Mouse (Mus musculus): ENCODE measurements around the gene Cmah. TPM values are rescaled to one million over a fixed set of nuclear protein-coding genes. Genes with fewer than 3 reads are reported as not detected.

Gene Cmah
- 1.1 and 1.3 TPM in 2 replicates for polyA plus RNA-seq (2012; rRNA removed)

- DNase-seq (ENCODE audit: low read depth) = no peak
Measured at GRCm38 (mm10) chr13:24327201-24327600, at the start of gene Cmah. Gene Cmah (plus strand): TSS chr13:24327404.

GRCm38 (mm10) chr13:24279407-24279761 is 47.8 kb upstream of the Cmah start:
- no peak for DNase-seq (ENCODE audit: low read depth)

GRCm38 (mm10) chr13:24279762-24280438 is 47.3 kb upstream of the Cmah start:
- no peak for DNase-seq (ENCODE audit: low read depth)

GRCm38 (mm10) chr13:24280439-24281431 is 46.5 kb upstream of the Cmah start, which contains the start of gene Carmil1:
Gene Carmil1 (minus strand): TSS chr13:24280795.
- no peak for DNase-seq (ENCODE audit: low read depth)

GRCm38 (mm10) chr13:24287381-24287780 is 39.8 kb upstream of the Cmah start:
- DNase-seq (ENCODE audit: low read depth) = no peak

GRCm38 (mm10) chr13:24297252-24297651 is 30.0 kb upstream of the Cmah start:
- no peak for DNase-seq (ENCODE audit: low read depth)

GRCm38 (mm10) chr13:24305486-24305885 is 21.7 kb upstream of the Cmah start:
- no peak for DNase-seq (ENCODE audit: low read depth)

GRCm38 (mm10) chr13:24306248-24306647 is 21.0 kb upstream of the Cmah start:
- DNase-seq (ENCODE audit: low read depth) = no peak

- DNase-seq (ENCODE audit: low read depth) = no peak
Measured at GRCm38 (mm10) chr13:24311011-24311940, 15.9 kb upstream of the Cmah start.

- DNase-seq (ENCODE audit: low read depth) = no peak
Measured at GRCm38 (mm10) chr13:24316563-24316962, 10.6 kb upstream of the Cmah start.

- DNase-seq (ENCODE audit: low read depth) = peak; percentile 59
Measured at GRCm38 (mm10) chr13:24318618-24319017, 8.6 kb upstream of the Cmah start.

- DNase-seq (ENCODE audit: low read depth) = no peak
Measured at GRCm38 (mm10) chr13:24321313-24321712, 5.9 kb upstream of the Cmah start.

- no peak for DNase-seq (ENCODE audit: low read depth)
Measured at GRCm38 (mm10) chr13:24328036-24328817, 1.0 kb downstream of the Cmah start.

- no peak for DNase-seq (ENCODE audit: low read depth)
Measured at GRCm38 (mm10) chr13:24330128-24330527, 2.9 kb downstream of the Cmah start.

- no peak for DNase-seq (ENCODE audit: low read depth)
Measured at GRCm38 (mm10) chr13:24330836-24331523, 3.8 kb downstream of the Cmah start.

GRCm38 (mm10) chr13:24332537-24332936 is 5.3 kb downstream of the Cmah start:
- no peak for DNase-seq (ENCODE audit: low read depth)

GRCm38 (mm10) chr13:24336818-24337217 is 9.6 kb downstream of the Cmah start:
- no peak for DNase-seq (ENCODE audit: low read depth)

GRCm38 (mm10) chr13:24337874-24338273 is 10.7 kb downstream of the Cmah start:
- no peak for DNase-seq (ENCODE audit: low read depth)

- no peak for DNase-seq (ENCODE audit: low read depth)
Measured at GRCm38 (mm10) chr13:24338343-24338861, 11.2 kb downstream of the Cmah start.

- no peak for DNase-seq (ENCODE audit: low read depth)
Measured at GRCm38 (mm10) chr13:24339907-24340306, 12.7 kb downstream of the Cmah start.
